Mouse (Mus musculus) spleen, postnatal 36 days (tissue): Measurements from ENCODE around the gene Tjp2.
"Not testable (repeated sequence)": the region's sequence is repeated elsewhere in the genome, so short reads cannot be mapped to it uniquely, and the experiment has no call there.

ENCODE experiments used
- DNase-seq, 2 experiments: peaks; one replicate each; pipeline ENCODE4 v3.0.0; 2022; ENCODE audit warnings: low spot score in 2 of 2, mixed read lengths in 1 of 2

Tjp2 gene

DNA sequence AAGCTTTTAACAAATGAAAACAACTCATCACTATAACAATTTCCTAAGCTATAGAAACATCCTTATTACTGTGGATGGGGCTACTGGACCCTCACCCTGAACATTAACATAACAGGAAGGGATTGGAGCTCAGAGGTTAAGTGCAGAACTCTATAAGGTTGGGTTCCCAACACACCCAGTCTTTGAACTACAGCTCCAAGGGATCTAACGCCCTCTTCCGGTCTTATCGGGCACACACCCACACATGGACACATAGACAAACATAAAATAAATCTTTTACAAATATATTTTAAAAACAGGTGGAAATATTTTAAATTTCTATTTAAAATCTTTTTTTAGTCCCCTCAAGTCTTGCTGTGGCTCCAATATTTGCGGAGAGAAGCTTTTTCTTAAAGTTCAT, 3.4 kb downstream of the Tjp2 start:
- no peak for DNase-seq

GRCm38 (mm10) chr19:24220795-24221445, 3.9 kb downstream of the Tjp2 start:
- no peak for DNase-seq

- DNase-seq = no peak
These were observed 5.8 kb downstream of the Tjp2 start for GRCm38 (mm10) chr19:24219011-24219410.

- DNase-seq = no peak
These were observed 6.5 kb downstream of the Tjp2 start for GRCm38 (mm10) chr19:24218291-24218690.

DNA sequence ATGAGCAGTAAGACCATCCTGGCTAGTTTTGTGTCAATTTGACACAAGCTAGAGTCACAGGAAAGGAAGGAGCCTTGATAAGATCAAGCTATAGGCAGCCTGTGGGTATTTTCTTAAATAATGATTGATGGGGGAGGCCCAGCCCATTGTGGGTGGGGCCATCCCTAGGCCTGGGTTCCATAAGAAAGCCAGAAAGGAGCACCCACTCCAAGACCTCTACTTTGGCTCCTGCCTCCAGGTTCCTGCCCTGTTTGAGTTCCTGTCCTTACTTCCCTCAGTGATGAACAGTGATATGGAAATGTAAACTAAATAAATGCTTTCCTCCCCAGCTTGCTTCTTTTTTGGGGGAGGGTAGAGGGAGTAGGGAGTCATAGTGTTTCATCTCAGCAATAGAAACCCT, 7.0 kb downstream of the Tjp2 start:
- DNase-seq = no peak

- no peak for DNase-seq
These were observed 8.1 kb downstream of the Tjp2 start for GRCm38 (mm10) chr19:24216771-24217170.

DNA sequence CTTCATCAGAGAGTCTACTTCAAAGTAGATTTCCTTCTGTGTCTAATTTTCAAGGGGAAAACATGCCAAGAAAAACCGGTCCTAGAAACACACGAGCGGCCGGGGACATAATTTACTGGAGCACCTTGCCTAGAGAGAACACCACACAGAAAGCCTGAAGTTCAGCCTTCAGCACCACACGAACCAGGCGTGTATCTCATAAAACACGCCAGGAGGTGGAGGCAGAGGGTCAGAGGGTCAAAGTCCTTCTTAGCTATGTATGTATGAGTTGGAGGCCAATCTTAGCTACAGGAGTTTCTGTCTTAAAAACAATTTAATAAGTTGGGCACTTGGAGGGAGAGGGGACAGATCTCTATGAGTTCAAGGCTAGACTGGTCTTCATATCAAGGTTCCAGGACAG, 9.9 kb downstream of the Tjp2 start:
- DNase-seq = no peak

DNA sequence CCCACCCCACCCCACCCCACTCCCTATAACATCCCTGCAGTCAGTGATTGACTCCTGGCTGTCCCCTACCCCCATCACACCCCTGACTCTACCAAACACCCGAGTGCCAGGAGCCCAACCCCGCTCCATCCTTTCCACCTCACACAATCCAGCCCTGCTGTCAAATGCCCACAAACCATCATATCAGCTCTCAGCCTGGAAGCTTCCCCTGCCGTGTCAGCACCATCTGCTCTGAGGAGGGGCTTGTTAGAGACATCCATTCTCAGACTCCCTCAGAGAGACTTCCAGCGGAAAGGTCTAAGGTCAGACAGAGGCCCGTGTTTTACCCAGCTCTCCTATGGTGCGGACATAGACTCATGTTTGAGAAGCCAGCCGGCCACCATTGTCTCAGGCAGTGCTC, 11.5 kb downstream of the Tjp2 start:
- DNase-seq = no peak

DNA sequence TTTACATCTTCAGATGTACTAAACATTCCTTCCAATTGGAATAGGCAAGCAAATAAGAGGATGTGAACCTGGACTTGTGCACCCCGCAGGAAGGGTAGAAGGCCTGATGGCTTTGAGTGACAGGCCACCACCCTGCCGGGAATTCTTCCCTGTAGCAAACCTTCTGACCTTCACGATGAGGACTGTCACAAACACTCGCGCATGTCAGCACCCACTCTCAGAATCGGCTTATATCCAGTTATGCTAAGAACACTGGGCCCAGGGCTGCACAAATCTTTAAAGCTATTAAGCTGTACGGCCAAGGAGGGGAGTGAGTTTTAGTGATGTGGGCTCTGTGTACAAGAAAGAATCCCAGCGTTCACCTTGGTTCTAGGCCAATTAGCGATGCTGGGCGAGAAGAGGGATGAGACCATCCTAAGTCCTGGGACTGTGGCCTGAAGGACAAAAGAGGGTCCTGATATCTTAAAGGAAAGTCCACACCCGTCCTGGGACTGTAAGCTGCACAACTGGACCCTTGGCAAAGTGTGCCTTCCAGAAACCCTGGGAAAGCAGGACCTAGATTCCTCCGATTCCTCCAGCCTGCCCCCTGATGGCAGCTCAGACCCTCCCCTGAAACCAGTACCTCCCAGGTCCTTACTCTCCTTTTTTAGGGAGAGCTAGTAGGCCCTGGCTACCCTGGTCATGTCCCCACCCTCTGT, 12.1 kb downstream of the Tjp2 start:
- DNase-seq = no peak

DNA sequence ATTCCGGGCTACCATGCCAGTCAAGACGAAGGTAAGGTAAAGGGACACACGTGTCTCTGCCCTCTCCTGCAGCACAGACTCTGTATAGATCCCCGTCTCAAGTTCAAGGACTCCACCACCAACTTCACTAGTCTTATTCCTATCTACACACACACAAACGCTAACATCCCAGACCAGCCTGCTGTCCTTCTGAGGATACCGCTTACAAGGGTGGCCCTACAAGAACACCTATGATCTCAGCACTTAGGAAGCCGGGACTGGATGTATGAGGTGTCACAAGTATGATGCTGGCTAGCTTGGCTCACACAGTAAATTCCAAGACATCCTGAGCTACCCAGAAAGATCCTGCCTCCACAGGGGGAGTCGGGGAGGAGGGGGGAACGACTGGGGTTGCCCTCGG, 13.7 kb downstream of the Tjp2 start:
- DNase-seq = no peak

DNA sequence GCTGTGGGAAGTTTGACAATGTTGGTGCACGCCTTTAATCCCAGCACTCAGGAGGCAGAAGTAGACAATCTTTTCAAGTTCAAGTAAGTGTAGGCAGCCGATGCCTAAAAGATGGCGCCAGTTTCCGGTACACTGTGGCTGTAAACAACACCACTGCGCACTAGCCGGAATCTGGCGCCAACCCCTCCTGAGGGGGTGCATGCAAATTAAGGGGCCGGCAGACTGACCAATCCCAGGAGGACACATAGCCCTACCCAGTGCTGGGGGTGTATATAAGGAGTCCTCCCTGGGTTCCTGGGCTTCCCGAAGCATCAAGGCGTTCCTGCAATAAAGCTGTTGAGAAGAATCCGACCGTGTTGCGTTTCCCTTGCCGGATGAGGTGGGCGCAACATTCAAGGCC, 15.3 kb downstream of the Tjp2 start:
- DNase-seq = no peak

DNA sequence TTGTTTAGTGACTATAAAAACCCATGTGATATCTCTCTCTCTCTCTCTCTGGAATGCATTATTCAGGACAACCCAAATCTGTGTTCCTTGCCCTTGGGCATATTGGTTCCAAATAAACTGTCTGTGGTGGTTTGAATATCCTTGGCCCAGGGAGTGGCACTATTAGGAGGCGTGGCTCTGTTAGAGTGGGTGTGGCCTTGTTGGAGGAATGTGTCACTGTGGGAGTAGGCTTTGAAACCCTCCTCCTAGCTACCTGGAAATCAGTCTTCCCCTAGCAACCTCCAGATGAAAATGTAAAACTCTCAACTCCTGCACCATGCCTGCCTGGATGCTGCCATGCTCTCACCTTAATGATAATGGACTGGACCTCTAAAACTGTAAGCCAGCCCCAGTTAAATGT, 16.9 kb downstream of the Tjp2 start:
- no peak for DNase-seq

DNA sequence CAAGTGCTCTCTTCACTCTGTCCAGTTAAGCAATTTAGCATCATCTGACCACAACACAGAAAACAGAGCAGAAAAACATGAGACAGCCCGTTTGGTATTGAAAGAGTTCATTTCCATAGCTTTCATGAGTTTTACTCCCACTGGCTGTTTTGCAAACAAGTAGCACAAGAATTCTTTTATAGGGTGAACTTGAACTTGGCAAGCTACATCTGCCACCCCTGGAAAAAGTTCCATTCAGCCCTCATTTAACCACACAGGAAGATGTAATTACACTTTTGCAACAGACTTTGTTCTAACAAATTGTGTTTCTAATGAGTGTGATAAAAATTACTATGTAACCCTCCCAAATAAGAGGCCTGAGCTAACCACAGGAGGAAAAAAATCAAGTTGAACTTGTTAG, 19.8 kb downstream of the Tjp2 start:
- no peak for DNase-seq

GRCm38 (mm10) chr19:24201848-24202247, 23.0 kb downstream of the Tjp2 start:
- no peak for DNase-seq

DNA sequence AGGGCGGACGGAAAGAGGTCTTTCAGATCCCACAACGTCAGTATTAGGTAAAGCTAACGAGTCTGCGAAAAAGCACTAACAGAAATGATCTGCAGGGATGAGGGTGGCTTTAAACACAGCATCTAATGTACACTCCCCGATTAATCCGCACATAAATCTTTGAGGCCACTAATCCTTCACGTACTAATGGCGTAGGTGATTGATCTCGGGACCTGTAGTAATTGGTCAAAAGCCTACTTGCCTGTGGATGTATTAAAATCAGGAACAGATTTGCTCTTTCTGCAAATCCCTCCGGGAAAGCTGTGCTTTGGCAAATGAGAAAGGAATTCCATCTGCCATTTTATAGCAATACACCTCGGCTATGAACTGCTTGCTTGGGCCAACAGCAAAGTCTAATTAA, 24.3 kb downstream of the Tjp2 start:
- no peak for DNase-seq

DNA sequence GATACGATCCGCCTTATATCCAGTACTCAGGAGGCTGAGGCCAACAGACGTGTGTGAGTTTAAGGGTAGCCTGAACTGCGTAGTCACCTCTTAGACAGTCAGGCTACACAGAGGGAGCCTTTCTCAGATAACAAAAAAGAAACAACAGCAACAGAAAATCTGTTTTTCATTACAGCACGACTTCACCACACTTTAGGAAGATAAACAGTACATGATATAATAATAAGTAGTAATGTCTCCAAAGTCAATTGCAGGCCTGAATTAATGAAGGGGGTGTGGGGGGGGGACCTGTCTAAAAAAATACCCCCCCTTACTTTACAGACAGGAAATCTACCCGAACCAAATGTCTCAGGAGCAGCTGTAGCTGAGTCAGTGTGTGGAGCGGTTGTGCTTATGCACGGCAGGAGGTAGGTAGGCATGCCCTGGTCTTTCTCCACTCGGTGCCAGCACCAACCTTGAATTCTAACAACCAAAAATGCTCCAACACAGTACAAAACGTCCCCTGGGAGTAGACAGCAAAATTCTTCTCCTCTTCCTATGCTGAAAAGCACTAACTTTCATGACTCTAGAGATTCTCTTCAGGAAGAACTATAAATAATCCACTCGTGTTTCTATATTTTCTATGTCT, 26.0 kb downstream of the Tjp2 start:
- DNase-seq = no peak

- DNase-seq = no peak
These were observed 27.5 kb downstream of the Tjp2 start for GRCm38 (mm10) chr19:24197338-24197737.

DNA sequence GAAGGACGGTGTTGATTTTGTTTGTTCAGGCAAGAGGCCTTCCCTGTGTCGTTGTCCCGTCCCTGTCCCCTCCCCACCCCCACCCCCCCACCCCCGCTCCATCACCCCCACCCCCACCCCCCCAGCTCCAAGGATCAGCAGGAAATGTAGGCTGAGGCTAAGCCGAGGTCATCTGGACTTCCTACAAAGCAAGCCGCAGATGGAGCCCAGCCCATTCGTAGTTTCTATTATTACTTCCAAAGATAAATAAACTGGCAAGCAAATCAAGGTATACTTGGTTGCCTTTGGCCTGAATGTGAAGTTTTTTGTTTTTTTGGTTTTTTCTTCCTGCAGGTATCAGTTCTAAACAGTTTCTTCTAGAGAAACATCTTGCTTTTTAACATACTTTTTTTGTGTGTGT, 29.6 kb downstream of the Tjp2 start:
- no peak for DNase-seq

DNA sequence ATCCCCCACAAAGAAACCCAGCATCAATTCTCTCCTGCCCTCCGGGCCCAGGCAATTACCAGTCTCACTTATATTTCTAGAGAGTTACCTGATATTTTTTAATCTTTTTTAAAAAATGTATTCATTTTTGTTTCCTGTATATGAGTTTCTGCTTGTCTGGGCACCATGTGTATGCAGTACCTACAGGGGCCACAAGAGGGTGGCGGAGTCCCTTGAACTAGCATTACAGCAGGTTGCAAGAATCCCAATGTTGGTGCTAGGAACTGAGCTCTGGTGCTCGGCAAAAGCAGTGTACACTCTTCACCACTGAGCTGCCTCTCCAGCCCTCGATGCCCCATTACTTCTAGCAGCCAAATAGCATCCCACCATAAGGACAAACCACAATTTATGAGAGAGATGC, 30.6 kb downstream of the Tjp2 start:
- DNase-seq = no peak

GRCm38 (mm10) chr19:24192946-24193345, 31.9 kb downstream of the Tjp2 start:
- DNase-seq = no peak

DNA sequence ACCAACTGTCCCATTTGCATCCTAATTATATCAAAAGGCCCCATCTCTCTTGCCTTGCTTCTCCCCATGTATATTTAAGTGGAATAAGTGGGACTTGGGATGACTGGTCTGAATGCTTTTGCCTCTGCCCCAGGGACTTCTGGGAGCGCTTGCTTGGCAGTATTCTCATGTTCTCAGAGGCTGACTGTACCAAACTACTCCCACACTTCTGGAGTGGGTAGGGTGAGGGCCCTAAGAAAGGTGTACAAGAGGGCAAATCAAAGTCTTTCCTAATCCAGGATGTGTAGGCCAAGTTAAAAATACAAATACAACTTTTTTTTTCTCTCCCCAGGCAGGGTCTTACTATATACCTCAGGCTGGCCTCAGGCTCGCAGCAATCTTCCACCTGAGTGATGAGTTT, 37.0 kb downstream of the Tjp2 start:
- DNase-seq = no peak

DNA sequence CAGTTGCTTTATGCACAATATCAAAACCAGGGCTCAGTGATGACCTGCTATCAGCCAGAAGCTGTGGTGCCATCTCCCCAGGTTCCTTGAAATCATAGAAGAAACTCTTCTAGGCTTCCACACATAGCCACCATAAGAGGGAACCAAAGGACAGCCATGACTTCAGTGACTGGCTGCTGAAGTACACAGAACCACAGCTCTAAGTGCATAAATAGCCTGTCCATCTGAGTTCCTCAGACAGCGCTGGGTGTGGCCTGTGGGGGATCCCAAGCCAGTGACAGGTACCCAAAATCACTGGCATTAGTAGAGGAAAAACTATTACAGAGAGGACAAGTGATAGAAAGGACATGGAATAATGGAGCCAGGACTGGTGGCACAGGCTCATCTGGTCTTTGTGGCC, 37.5 kb downstream of the Tjp2 start:
- not testable (repeated sequence) for DNase-seq

GRCm38 (mm10) chr19:24183680-24184235, 41.1 kb downstream of the Tjp2 start:
- DNase-seq = no peak
